Mouse (Mus musculus) intestine, postnatal 0 days (tissue): ENCODE results near the gene Syn3. TPM values are rescaled to one million over a fixed set of nuclear protein-coding genes. Genes with fewer than 3 reads are reported as not detected.

Source experiments
- ATAC-seq: fragments of 200-750 bp; cut with Nextera tagmentation; 2 replicates; pipeline ENCODE4 v1.8.0; 2017; ENCODE audit warnings: mild to moderate bottlenecking, moderate TSS enrichment, moderate library complexity
- H3K27ac ChIP-seq: fragments of 300-500 bp; sonication (generic); 2 replicates; pipeline ENCODE4 v1.5.1; 2014; ENCODE audit warnings: mild to moderate bottlenecking, low read depth, low read length, moderate library complexity
- H3K27me3 ChIP-seq: fragments of 300-500 bp; sonication (generic); replicated peaks from 2 replicates; pipeline ENCODE4 v1.6.1; 2014; ENCODE audit warnings: low read length, mixed read lengths; ENCODE audit not compliant: control insufficient read depth, insufficient read depth
- H3K36me3 ChIP-seq: fragments of 300-500 bp; sonication (generic); 2 replicates; pipeline ENCODE4 v1.6.1; 2014; ENCODE audit warnings: mild to moderate bottlenecking, moderate library complexity; ENCODE audit not compliant: control insufficient read depth, insufficient read depth
- H3K4me1 ChIP-seq: fragments of 300-500 bp; sonication (generic); replicated peaks from 2 replicates; pipeline ENCODE4 v1.6.1; 2014; ENCODE audit warnings: antibody characterized with exemption, low read length, mixed read lengths; ENCODE audit not compliant: control insufficient read depth, insufficient read depth
- H3K4me2 ChIP-seq: fragments of 300-500 bp; sonication (generic); replicated peaks from 2 replicates; pipeline ENCODE4 v1.6.1; 2014; ENCODE audit warnings: low read depth, mild to moderate bottlenecking, moderate library complexity
- H3K4me3 ChIP-seq: fragments of 300-500 bp; sonication (generic); 2 replicates; pipeline ENCODE4 v1.5.1; 2014; ENCODE audit warnings: low read depth, low read length
- H3K9ac ChIP-seq: fragments of 300-500 bp; sonication (generic); 2 replicates; pipeline ENCODE4 v1.6.1; 2014; ENCODE audit warnings: mild to moderate bottlenecking, low read depth, low read length
- H3K9me3 ChIP-seq: fragments of 300-500 bp; sonication (generic); 2 replicates; pipeline ENCODE4 v1.6.1; 2016; ENCODE audit warnings: mixed run types; ENCODE audit not compliant: control insufficient read depth
- CTCF ChIP-seq: sonication (generic); IDR thresholded peaks from 2 replicates; pipeline ENCODE4 v1.5.1; 2016; ENCODE audit warnings: low read depth, mild to moderate bottlenecking, control low read depth, antibody characterized with exemption, moderate library complexity
- WGBS: fragments of 180-500 bp; shearing (Covaris S2); extraction: QIAGEN DNeasy Blood & Tissue Kit; methylation state at CpG from one replicate; pipeline ENCODE4 v1.1.7; 2014; 5-methylcytosine and 5-hydroxymethylcytosine counted together
- polyA plus RNA-seq: library from polyadenylated mRNA; unstranded; fragments of >200 nt; fragmentation: Nextera tagmentation; extraction: Ambion mirVana; gene quantifications from 2 replicates; pipeline ENCODE4 v1.2.1, GENCODE M21; 2015

Syn3 gene
- polyA plus RNA-seq, 1 experiment from 2014 or later = 1.1 TPM

DNA sequence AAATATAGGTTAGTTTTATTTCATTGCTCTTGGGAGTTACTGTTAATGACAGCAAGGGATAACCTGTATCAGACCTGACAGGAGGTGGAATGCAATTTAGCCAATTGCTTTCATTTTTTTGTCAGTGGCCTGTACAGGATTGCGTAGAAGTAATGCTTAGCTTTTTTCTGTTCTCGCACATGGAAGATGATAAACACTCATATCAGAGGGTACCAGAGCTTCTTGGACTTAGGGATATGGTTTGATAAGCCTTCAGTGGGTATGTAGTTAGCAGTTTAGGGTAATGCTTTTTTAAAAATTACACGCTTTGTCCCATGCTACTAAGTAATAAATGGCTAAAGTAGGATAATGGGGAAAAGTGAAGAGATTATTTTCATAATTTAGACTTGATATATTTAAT, 472.3 kb downstream of the Syn3 start:
- Histone ChIP-seq H3K27me3 (no peaks in the 10 kb centered on the region), H3K4me3 (no peak overlapping the region), H3K27ac (no peak overlapping the region), H3K4me1 (no peaks in the 10 kb centered on the region), H3K4me2 (no peak overlapping the region), H3K9ac (no peak overlapping the region), H3K9me3 (no peaks in the 10 kb centered on the region), H3K36me3 (peaks cover 13% of the 10 kb centered on the region)
- TF ChIP-seq CTCF = no peak
- 85% methylated on average over 3 of the region's 3 CpGs for WGBS
- no peak for ATAC-seq

DNA sequence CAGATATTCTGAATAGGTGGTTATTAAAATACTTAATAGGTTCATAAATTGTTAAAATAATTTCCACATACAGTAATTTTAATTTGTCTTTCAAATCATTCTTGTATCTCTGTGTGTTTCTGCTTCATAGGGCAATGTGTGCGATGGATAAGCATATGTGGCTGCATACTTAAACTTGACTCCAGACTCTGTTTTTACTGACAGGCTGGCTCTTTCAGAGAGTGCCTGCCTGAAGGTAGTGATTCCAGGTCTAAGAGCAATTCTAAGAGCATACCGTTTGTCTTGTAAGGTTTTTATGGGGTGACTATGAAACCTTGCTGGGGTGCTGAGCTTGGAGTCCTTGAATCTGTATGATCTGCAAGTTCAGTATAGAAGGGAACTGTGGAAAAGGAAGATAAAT, 472.8 kb downstream of the Syn3 start:
- H3K4me3 ChIP-seq = no peak overlapping the region
- ATAC-seq = no peak
- H3K9me3 ChIP-seq = no peaks in the 10 kb centered on the region
- no peak for TF ChIP-seq CTCF
- H3K4me1 ChIP-seq = no peaks in the 10 kb centered on the region
- no peak overlapping the region for H3K4me2 ChIP-seq
- no peaks in the 10 kb centered on the region for H3K27me3 ChIP-seq
- peaks cover 11% of the 10 kb centered on the region for H3K36me3 ChIP-seq
- H3K27ac ChIP-seq = no peak overlapping the region
- H3K9ac ChIP-seq = no peak overlapping the region
- 85% methylated on average over 2 of the region's 2 CpGs for WGBS

DNA sequence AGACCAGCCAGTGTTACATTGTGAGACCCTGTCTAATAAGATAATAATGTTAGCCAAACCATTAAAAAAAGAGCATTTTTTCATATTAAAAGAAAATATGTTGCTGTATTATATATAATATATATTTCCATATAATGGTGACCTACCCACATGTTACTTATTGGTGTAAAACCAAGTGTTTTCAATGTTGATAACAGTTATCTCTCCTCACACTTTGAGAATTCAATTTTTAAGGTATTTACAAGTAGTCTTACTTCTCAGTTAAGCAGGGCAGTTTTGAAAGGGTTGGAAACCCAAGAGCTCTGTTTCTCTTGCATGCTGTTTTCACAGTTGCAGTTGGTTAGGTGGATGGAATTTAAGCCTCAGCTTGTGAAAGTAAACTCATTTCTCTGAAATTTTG, 475.5 kb downstream of the Syn3 start:
- H3K4me3 ChIP-seq = peak overlapping the region; percentile 87
- no peaks in the 10 kb centered on the region for H3K4me1 ChIP-seq
- H3K36me3 ChIP-seq = 0 out of 2 replicates have a peak, but pooled peaks cover 3% of the 10 kb centered on the region
- H3K9ac ChIP-seq = no peak overlapping the region
- TF ChIP-seq CTCF = no peak
- H3K4me2 ChIP-seq = peak overlapping the region; percentile 68
- no peak overlapping the region for H3K27ac ChIP-seq
- H3K9me3 ChIP-seq = no peaks in the 10 kb centered on the region
- H3K27me3 ChIP-seq = no peaks in the 10 kb centered on the region
- no peak for ATAC-seq

DNA sequence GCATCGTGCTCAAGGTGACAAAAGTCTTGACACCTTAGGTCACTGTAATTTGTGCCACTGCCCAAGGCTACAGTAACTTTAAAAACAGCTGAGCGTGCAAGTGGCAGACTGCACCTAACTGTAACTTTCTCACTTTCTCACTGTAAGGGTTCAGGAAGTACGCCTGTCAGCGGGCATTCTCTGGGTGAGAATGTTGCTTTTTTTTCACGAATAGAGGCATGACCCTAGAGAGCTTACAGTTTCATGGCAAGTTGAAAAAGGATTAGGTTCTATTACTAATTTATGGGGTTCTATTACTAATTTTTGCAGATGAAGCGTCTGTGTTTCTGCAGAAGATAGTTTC, 476.3 kb downstream of the Syn3 start:
- Histone ChIP-seq H3K27ac (peak overlapping the region; percentile 96), H3K9me3 (no peaks in the 10 kb centered on the region)

DNA sequence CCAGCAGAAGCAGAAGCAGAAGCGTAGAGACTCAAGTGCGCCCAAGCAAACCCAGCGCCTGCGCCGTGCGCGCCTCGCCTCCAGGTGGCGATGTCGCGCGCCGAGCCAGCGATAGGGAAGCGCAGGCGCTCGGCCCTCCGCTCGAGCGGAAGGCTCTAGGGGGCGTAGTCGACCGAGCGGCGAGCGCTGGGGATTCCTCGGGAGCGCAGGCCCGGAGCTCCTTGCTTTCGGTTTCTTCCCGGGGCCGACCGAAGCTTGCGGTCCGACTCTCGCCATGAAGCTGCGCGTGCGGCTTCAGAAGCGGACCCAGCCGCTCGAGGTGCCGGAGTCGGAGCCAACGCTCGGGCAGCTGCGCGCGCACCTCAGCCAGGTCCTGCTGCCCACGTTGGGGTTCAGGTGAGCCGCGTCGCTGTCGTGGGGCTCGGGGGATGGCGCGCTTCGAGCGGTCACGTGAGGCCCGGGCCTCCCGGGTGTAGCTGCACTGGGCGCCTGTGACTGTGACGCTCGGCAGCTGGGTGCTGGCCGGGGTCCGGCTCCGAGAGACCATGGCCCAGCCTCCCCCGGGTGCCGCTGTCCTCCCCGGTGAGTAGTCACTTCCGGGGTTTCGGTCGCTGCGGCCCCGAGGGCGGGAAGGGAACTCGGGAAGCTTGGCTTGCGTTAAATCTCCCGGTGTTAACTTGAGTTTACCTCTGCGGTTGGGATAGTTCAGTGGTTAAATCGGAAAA, 476.8 kb downstream of the Syn3 start, which contains the start of gene Fbxo7:
Fbxo7 (plus strand) TSS at position 224 of the 725 bp plus-strand sequence.
- peak; percentile 98 for ATAC-seq

More for the DNA sequence above, 476.3 kb downstream of the Syn3 start:
- ATAC-seq = peak; percentile 9; the same call in 1 of the 2 replicates
- 0 out of 2 replicates have a peak, but pooled peaks cover 3% of the 10 kb centered on the region for H3K36me3 ChIP-seq
- WGBS = 3% methylated on average over 6 of the region's 6 CpGs
- H3K9ac ChIP-seq = peak overlapping the region; percentile 88
- no peaks in the 10 kb centered on the region for H3K27me3 ChIP-seq
- H3K4me3 ChIP-seq = peak overlapping the region; percentile 87
- H3K4me2 ChIP-seq = peak overlapping the region; percentile 68
- no peak for TF ChIP-seq CTCF
- H3K4me1 ChIP-seq = no peaks in the 10 kb centered on the region

DNA sequence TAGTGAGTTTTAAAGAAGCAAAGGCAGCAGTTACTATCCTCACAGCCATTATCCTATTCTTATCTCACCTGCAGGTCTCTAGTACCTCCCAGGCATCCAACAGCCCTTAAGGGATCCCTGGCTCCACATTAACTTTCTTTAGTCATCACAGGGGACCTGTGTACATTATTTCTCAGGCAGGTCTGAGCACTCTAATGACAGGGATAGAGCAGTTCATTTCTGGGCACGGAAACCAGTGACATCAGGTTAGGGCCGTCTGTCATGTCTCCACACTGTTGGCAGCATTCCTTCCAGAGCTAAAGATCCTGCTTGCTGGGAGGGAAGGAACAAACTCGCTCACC, 477.3 kb downstream of the Syn3 start:
- WGBS = 0% methylated on average over 3 of the region's 3 CpGs
- ATAC-seq = peak; percentile 44
- peak overlapping the region; percentile 87 for H3K4me3 ChIP-seq
- TF ChIP-seq CTCF = no peak
- no peaks in the 10 kb centered on the region for H3K9me3 ChIP-seq
- H3K4me1 ChIP-seq = no peaks in the 10 kb centered on the region
- no peak overlapping the region for H3K27ac ChIP-seq
- H3K9ac ChIP-seq = peak overlapping the region; percentile 88; the same call in 1 of the 2 replicates
- H3K36me3 ChIP-seq = 0 out of 2 replicates have a peak, but pooled peaks cover 3% of the 10 kb centered on the region
- no peaks in the 10 kb centered on the region for H3K27me3 ChIP-seq
- peak overlapping the region; percentile 51 for H3K4me2 ChIP-seq

More for the DNA sequence above, 476.8 kb downstream of the Syn3 start, which contains the start of gene Fbxo7:
- H3K4me1 ChIP-seq = no peaks in the 10 kb centered on the region
- H3K9ac ChIP-seq = peak within 1 kb of the TSS; percentile 88
- H3K4me2 ChIP-seq = peak within 1 kb of the TSS; percentile 68
- peak within 1 kb of the TSS; percentile 96 for H3K27ac ChIP-seq
- 0 out of 2 replicates have a peak, but pooled peaks cover 3% of the 10 kb centered on the region for H3K36me3 ChIP-seq
- peak; percentile 100 for TF ChIP-seq CTCF
- peak within 1 kb of the TSS; percentile 87 for H3K4me3 ChIP-seq
- no peaks in the 10 kb centered on the region for H3K9me3 ChIP-seq
- under 1% methylated on average over 82 of the region's 82 CpGs for WGBS
- no peaks in the 10 kb centered on the region for H3K27me3 ChIP-seq
